Mouse (Mus musculus) layer of hippocampus, postnatal 14 days (tissue): ENCODE results near the gene Sgip1. TPM values are rescaled to one million over a fixed set of nuclear protein-coding genes. Genes with fewer than 3 reads are reported as not detected.

Experiments used
- DNase-seq, 2 experiments: peaks; one replicate each; pipeline ENCODE4 v3.0.0; 2021 to 2022; ENCODE audit warnings: low spot score in 2 of 2, mixed read lengths in 1 of 2
- total RNA-seq, 2 experiments: library from RNA; stranded (reverse); gene quantifications; 2 replicates each; pipeline ENCODE4 v1.2.3; 2021

Gene Sgip1
- total RNA-seq, 2 experiments from 2014 or later = 277 to 311 TPM

GRCm38 (mm10) chr4:102971159-102971558, 230.1 kb downstream of the Sgip1 start:
- no peak for DNase-seq

- no peak for DNase-seq
These were observed 231.0 kb downstream of the Sgip1 start for GRCm38 (mm10) chr4:102972071-102972470.

GRCm38 (mm10) chr4:102974172-102974571, 233.1 kb downstream of the Sgip1 start:
- DNase-seq = no peak

GRCm38 (mm10) chr4:102976290-102977275, 235.5 kb downstream of the Sgip1 start:
- DNase-seq = no peak

GRCm38 (mm10) chr4:102977778-102978321, 236.8 kb downstream of the Sgip1 start:
- no peak for DNase-seq

- no peak for DNase-seq
These were observed 237.3 kb downstream of the Sgip1 start, which contains the start of gene Tctex1d1 for GRCm38 (mm10) chr4:102978440-102978839. Gene Tctex1d1, plus strand, starts transcription at chr4:102978606.

- DNase-seq = no peak
These were observed 238.3 kb downstream of the Sgip1 start for GRCm38 (mm10) chr4:102979385-102979784.

GRCm38 (mm10) chr4:102981709-102982108, 240.6 kb downstream of the Sgip1 start:
- no peak for DNase-seq

- no peak for DNase-seq
These were observed 245.1 kb downstream of the Sgip1 start for GRCm38 (mm10) chr4:102986173-102986572.

GRCm38 (mm10) chr4:102986917-102987316, 245.8 kb downstream of the Sgip1 start:
- DNase-seq = peak in 1 of 2 experiments; percentile 67

- no peak for DNase-seq
These were observed 246.2 kb downstream of the Sgip1 start for GRCm38 (mm10) chr4:102987325-102987724.

GRCm38 (mm10) chr4:102987756-102988155, 246.7 kb downstream of the Sgip1 start:
- DNase-seq = no peak

- DNase-seq = no peak
These were observed 247.4 kb downstream of the Sgip1 start for GRCm38 (mm10) chr4:102988526-102988925.

GRCm38 (mm10) chr4:102989391-102989790, 248.3 kb downstream of the Sgip1 start:
- no peak for DNase-seq

GRCm38 (mm10) chr4:102990016-102990415, 248.9 kb downstream of the Sgip1 start:
- no peak for DNase-seq

- no peak for DNase-seq
These were observed 249.7 kb downstream of the Sgip1 start for GRCm38 (mm10) chr4:102990595-102991340.

- no peak for DNase-seq
These were observed 250.6 kb downstream of the Sgip1 start for GRCm38 (mm10) chr4:102991685-102992084.

- no peak for DNase-seq
These were observed 263.6 kb downstream of the Sgip1 start for GRCm38 (mm10) chr4:103004681-103005080.

- no peak for DNase-seq
These were observed 264.3 kb downstream of the Sgip1 start for GRCm38 (mm10) chr4:103005190-103005945.

GRCm38 (mm10) chr4:103006266-103006665, 265.2 kb downstream of the Sgip1 start:
- no peak for DNase-seq

- DNase-seq = no peak
These were observed 265.9 kb downstream of the Sgip1 start for GRCm38 (mm10) chr4:103006943-103007418.
